Mouse (Mus musculus) midbrain, postnatal 0 days (tissue): Measurements from ENCODE around the gene Fkbp8. TPM values are rescaled to one million over a fixed set of nuclear protein-coding genes. Genes with fewer than 3 reads are reported as not detected.

Experiments
- ATAC-seq: fragments of 200-750 bp; cut with Nextera tagmentation; 2 replicates; pipeline ENCODE4 v1.8.0; 2017; ENCODE audit warnings: moderate number of reproducible peaks, mild to moderate bottlenecking, moderate TSS enrichment, moderate library complexity; ENCODE audit not compliant: low FRiP score
- DNase-seq: peaks from one replicate; pipeline ENCODE4 v3.0.0-alpha.2; 2015; ENCODE audit warnings: low spot score
- H3K27ac ChIP-seq: fragments of 300-500 bp; sonication (generic); 2 replicates; pipeline ENCODE4 v1.5.1; 2014; ENCODE audit warnings: low read depth, mild to moderate bottlenecking, low read length, mixed read lengths
- H3K27me3 ChIP-seq: fragments of 300-500 bp; sonication (generic); 2 replicates; pipeline ENCODE4 v1.6.1; 2014; ENCODE audit warnings: low read length, control low read depth, mixed read lengths; ENCODE audit not compliant: insufficient read depth
- H3K36me3 ChIP-seq: fragments of 300-500 bp; sonication (generic); 2 replicates; pipeline ENCODE4 v1.6.1; 2014; ENCODE audit warnings: low read length, control low read depth, mixed read lengths; ENCODE audit not compliant: insufficient read depth
- H3K4me1 ChIP-seq: fragments of 300-500 bp; sonication (generic); 2 replicates; pipeline ENCODE4 v1.6.1; 2014; ENCODE audit warnings: mild to moderate bottlenecking, control low read depth, antibody characterized with exemption, low read length, mixed read lengths; ENCODE audit not compliant: insufficient read depth
- H3K4me2 ChIP-seq: fragments of 300-500 bp; sonication (generic); 2 replicates; pipeline ENCODE4 v1.6.1; 2014; ENCODE audit warnings: low read depth, mild to moderate bottlenecking, low read length, mixed read lengths; ENCODE audit not compliant: poor library complexity, severe bottlenecking
- H3K4me3 ChIP-seq: fragments of 300-500 bp; sonication (generic); 2 replicates; pipeline ENCODE4 v1.5.1; 2014; ENCODE audit warnings: low read depth, mild to moderate bottlenecking, low read length, moderate library complexity
- H3K9ac ChIP-seq: fragments of 300-500 bp; sonication (generic); replicated peaks from 2 replicates; pipeline ENCODE4 v1.6.1; 2014; ENCODE audit warnings: mild to moderate bottlenecking, low read length, moderate library complexity, mixed read lengths; ENCODE audit not compliant: poor library complexity, severe bottlenecking
- H3K9me3 ChIP-seq: fragments of 300-500 bp; sonication (generic); 2 replicates; pipeline ENCODE4 v1.6.1; 2016; ENCODE audit warnings: low read length, control low read depth
- CTCF ChIP-seq: IDR thresholded peaks from 2 replicates; pipeline ENCODE4 v1.5.1; 2016; ENCODE audit warnings: antibody characterized with exemption, mild to moderate bottlenecking
- WGBS: fragments of 180-500 bp; shearing (Covaris S2); extraction: QIAGEN DNeasy Blood & Tissue Kit; methylation state at CpG from one replicate; pipeline ENCODE4 v1.1.7; 2014; 5-methylcytosine and 5-hydroxymethylcytosine counted together
- polyA plus RNA-seq: library from polyadenylated mRNA; unstranded; fragments of >200 nt; fragmentation: Nextera tagmentation; extraction: Ambion mirVana; gene quantifications from 2 replicates; pipeline ENCODE4 v1.2.1, GENCODE M21; 2015
- total RNA-seq: library from RNA; depleted of rRNA; stranded (reverse); fragments of >200 nt; gene quantifications from 2 replicates; pipeline ENCODE4 v1.2.3, GENCODE M21; 2014

Gene Fkbp8
- total and polyA plus RNA-seq, 2 experiments from 2014 or later = 351 to 490 TPM

DNA sequence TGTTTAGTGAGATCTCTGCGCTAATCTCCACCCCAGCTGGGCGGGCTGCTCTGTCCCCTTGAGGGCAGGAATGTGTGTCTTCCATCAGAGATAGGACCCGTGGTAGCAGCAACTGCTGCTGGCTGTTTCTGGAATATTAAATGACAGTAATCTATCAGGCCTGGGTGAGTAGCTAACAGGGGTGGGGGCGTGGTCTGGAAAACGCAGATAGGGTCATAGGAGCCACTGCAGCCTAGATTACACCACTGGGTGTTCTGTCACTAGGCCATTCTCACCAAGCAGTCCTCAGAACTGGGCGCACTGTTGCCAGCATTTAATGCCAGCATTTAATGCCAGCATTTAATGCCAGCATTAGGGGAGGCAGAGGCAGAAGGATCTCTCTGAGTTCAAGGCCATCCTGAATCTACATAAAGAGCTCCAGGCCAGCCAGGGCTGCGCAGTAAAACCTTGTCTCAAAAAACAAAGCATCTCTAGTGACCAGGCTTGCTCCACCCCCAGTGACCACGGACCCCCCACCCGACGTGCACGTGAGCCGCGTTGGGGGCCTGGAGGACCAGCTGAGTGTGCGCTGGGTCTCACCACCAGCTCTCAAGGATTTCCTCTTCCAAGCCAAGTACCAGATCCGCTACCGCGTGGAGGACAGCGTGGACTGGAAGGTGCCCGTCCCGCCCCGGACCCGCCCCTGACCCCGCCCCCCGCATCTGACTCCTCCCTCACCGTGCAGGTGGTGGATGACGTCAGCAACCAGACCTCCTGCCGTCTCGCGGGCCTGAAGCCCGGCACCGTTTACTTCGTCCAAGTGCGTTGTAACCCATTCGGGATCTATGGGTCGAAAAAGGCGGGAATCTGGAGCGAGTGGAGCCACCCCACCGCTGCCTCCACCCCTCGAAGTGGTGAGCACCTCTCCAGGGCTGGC lies 26.9 kb upstream of the Fkbp8 start:
- ATAC-seq (no peak), DNase-seq (no peak)
- Histone ChIP-seq H3K9ac (0 out of 2 replicates have a peak overlapping the region, but pooled peaks have one; percentile 36), H3K27me3 (peaks cover 63% of the 10 kb centered on the region), H3K4me3 (peak overlapping the region; percentile 10; the same call in 1 of the 2 replicates), H3K4me2 (peak overlapping the region; percentile 30), H3K9me3 (no peaks in the 10 kb centered on the region), H3K36me3 (0 out of 2 replicates have a peak, but pooled peaks cover 5% of the 10 kb centered on the region), H3K27ac (no peak overlapping the region), H3K4me1 (no peaks in the 10 kb centered on the region)
- no peak for TF ChIP-seq CTCF
- WGBS = 10% methylated on average over 39 of the region's 39 CpGs

DNA sequence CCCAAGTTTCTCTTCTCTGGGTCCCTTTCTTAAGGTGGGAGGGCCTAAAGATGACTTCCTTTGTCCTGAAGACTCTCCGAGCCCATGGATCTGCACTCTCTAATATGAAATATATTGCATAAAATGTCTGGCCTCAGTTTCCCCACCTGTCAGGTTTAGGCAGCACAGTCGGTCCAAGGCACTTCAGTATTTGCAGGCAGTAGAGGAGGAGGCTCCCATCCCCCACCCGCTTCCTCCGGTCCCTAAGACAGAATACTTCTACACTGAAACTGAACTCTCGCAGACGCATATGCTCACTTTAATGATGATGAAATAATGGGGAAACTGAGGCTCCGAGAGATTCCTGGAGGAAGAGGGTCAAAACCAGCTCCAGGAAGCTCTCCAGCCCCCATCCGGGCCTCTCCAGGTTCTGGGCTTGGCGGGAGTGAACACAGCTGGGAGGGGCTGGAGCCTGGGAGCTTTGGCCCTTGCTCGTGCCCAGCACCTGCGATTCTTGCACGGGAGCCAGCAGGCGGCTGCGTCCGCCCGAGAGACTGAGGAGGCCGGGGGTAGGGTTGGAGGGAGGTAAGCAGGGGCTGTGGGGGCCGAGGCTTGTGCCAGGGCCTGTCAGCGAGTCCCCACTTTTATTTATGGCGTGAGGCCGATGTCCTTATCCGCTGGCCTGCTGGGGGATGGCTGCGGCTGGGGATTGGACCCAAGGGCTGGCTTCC lies 25.5 kb upstream of the Fkbp8 start:
- no peak for TF ChIP-seq CTCF
- 0 out of 2 replicates have a peak, but pooled peaks cover 5% of the 10 kb centered on the region for H3K36me3 ChIP-seq
- no peak for ATAC-seq
- DNase-seq = peak; percentile 22
- H3K9me3 ChIP-seq = no peaks in the 10 kb centered on the region
- peaks cover 50% of the 10 kb centered on the region for H3K27me3 ChIP-seq
- no peak overlapping the region for H3K9ac ChIP-seq
- no peaks in the 10 kb centered on the region for H3K4me1 ChIP-seq
- H3K4me3 ChIP-seq = no peak overlapping the region
- no peak overlapping the region for H3K27ac ChIP-seq
- H3K4me2 ChIP-seq = no peak overlapping the region
- 19% methylated on average over 23 of the region's 23 CpGs for WGBS

DNA sequence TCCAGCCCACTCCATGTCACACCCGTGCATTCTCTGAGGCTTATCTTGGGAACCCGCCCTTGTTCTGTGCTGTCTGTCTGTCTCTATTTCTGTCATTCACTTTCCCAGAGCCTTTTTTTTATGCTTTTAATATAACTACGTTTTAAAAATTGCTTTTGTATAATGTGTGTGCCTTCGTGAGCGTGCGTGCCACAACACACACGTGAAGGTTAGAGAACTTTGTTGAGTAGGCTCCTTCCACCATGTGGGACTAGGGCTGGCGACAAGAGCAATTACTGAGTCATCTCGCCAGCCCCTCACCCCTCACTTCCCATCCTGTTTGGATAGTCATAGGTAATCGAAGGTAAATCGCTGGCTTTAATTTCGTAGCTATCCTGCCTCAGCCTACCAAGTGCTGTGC lies 25.0 kb upstream of the Fkbp8 start:
- DNase-seq = no peak
- H3K4me3 ChIP-seq = no peak overlapping the region
- H3K27me3 ChIP-seq = peaks cover 48% of the 10 kb centered on the region
- no peak overlapping the region for H3K27ac ChIP-seq
- H3K36me3 ChIP-seq = peaks cover 6% of the 10 kb centered on the region; the same call in 1 of the 2 replicates
- no peak for ATAC-seq
- no peak overlapping the region for H3K9ac ChIP-seq
- H3K4me1 ChIP-seq = no peaks in the 10 kb centered on the region
- H3K4me2 ChIP-seq = no peak overlapping the region
- H3K9me3 ChIP-seq = no peaks in the 10 kb centered on the region
- TF ChIP-seq CTCF = no peak
- 45% methylated on average over 12 of the region's 12 CpGs for WGBS

DNA sequence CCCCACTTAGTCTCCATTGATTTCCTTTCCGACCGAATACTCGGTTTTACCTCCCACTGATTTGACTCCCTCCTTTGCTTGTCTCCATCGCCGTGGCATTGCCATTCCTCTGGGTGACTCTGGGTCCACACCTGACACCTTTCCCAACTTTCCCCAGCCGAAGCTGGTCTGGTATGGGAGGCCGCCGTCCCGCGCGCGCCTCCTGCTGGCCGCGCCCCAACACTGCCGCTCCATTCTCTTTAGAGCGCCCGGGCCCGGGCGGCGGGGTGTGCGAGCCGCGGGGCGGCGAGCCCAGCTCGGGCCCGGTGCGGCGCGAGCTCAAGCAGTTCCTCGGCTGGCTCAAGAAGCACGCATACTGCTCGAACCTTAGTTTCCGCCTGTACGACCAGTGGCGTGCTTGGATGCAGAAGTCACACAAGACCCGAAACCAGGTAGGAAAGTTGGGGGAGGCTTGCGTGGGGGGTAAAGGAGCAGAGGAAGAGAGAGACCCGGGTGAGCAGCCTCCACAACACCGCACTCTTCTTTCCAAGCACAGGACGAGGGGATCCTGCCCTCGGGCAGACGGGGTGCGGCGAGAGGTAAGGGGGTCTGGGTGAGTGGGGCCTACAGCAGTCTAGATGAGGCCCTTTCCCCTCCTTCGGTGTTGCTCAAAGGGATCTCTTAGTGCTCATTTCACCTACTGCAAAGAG lies 24.3 kb upstream of the Fkbp8 start:
- Histone ChIP-seq H3K27ac (no peak overlapping the region), H3K4me2 (0 out of 2 replicates have a peak overlapping the region, but pooled peaks have one; percentile 2), H3K36me3 (peaks cover 12% of the 10 kb centered on the region; the same call in 1 of the 2 replicates), H3K4me3 (no peak overlapping the region), H3K9ac (no peak overlapping the region), H3K4me1 (no peaks in the 10 kb centered on the region), H3K9me3 (no peaks in the 10 kb centered on the region), H3K27me3 (peaks cover 44% of the 10 kb centered on the region)
- whole genome bisulfite sequencing = 18% methylated on average over 46 of the region's 46 CpGs
- TF ChIP-seq CTCF = peak; percentile 73
- peak; percentile 63 for DNase-seq
- ATAC-seq = no peak

DNA sequence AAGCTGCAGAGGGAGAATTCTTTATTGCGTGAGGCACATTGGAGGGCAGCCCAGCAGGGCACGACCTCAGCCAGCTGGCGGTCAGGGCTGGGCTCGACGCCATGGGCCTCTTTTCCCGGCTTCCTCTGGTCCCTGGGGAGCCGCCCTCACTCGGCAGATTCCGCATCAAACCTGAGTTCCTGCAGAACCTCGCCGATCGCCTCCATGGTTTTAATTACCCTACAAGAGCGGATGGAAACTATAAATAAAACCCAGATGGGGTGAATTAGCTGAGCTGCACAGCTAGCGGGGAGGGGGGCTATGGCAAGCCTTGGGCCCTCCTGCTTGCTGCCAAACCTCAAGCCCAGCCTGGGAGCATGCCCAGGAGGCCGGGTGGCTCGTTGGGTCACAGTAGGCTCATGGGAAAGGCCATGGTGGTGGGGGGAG lies 23.2 kb upstream of the Fkbp8 start:
- no peak for TF ChIP-seq CTCF
- H3K9ac ChIP-seq = no peak overlapping the region
- no peak overlapping the region for H3K4me2 ChIP-seq
- peaks cover 5% of the 10 kb centered on the region; the same call in 1 of the 2 replicates for H3K4me1 ChIP-seq
- H3K27me3 ChIP-seq = peaks cover 33% of the 10 kb centered on the region
- ATAC-seq (no peak), DNase-seq (peak; percentile 60)
- no peak overlapping the region for H3K4me3 ChIP-seq
- H3K36me3 ChIP-seq = peaks cover 15% of the 10 kb centered on the region; the same call in 1 of the 2 replicates
- H3K27ac ChIP-seq = peak overlapping the region; percentile 26; the same call in 1 of the 2 replicates
- no peaks in the 10 kb centered on the region for H3K9me3 ChIP-seq
- 60% methylated on average over 16 of the region's 16 CpGs for WGBS
